Mouse (Mus musculus) macrophage (primary cell): Measurements from ENCODE around the gene Frg2f1. TPM values are rescaled to one million over a fixed set of nuclear protein-coding genes. Genes with fewer than 3 reads are reported as not detected.

ENCODE experiments used
- H3K27ac ChIP-seq: fragments of 350-480 bp; formaldehyde crosslinking; 2 replicates; pipeline ENCODE4 v1.9.0; 2021
- H3K36me3 ChIP-seq: fragments of 350-480 bp; formaldehyde crosslinking; 2 replicates; pipeline ENCODE4 v1.9.0; 2021; ENCODE audit errors: inconsistent target
- H3K4me3 ChIP-seq: fragments of 350-480 bp; formaldehyde crosslinking; 2 replicates; pipeline ENCODE4 v1.9.0; 2021; ENCODE audit errors: inconsistent target
- H3K79me2 ChIP-seq: fragments of 350-480 bp; formaldehyde crosslinking; 2 replicates; pipeline ENCODE4 v1.9.0; 2021; ENCODE audit errors: inconsistent target
- WGBS: methylation state at CpG from one replicate; pipeline ENCODE4 v1.1.7; 2026; ENCODE audit warnings: inconsistent platforms; ENCODE audit not compliant: missing documents; 5-methylcytosine and 5-hydroxymethylcytosine counted together
- polyA plus RNA-seq: library from polyadenylated mRNA; stranded (reverse); fragments of 250-400 nt; gene quantifications from 3 replicates; pipeline ENCODE4 v1.2.4, GENCODE M21; 2018; ENCODE audit warnings: inconsistent platforms

Frg2f1 gene
- polyA plus RNA-seq, 1 experiment from 2014 or later = 1.6 TPM

DNA sequence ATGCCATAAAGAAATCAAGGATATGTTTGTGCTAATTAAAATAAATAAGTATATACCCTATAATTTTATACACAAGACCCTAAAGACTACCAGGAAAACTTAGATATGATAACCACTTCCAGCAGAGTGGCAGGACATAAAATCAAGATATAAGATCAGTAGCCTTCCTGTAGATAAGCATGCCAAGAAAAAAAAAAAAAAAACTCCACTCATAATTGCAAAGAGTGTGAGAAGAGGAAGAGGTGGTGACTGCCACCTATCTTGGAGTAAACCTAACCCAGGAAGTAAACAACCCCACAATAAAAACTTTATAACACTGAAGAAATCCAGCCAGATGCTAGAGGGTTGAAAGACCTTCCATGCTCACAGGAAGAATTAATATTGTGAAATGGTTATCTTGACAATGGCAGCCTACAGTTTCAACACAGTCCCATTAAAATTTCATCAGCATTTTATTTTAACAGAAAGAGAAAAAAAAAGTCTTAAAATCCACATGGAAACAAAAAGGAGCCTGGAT, 12.9 kb downstream of the Frg2f1 start:
- Histone ChIP-seq H3K27ac (no peak overlapping the region), H3K4me3 (no peak overlapping the region), H3K79me2 (no peaks in the 10 kb centered on the region), H3K36me3 (no peaks in the 10 kb centered on the region)

DNA sequence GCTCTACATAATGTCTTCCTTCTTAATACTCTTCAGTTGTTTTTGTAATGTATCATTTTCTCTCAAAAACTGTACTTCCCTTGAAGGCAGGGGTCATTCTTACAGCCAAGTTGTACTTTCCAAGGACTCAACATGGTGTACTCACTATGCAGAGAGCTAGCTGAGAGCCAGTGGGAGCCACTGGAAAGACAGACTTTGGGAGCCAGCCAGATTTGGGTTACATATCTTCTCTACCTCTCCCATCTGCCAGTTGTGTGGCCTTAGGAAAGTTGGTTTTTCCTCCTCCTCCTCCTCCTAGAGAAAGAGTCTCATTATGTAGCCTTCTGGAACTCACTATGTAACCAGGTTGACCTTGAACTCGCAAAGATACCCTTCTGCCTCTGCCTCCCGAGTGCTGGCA, 14.9 kb downstream of the Frg2f1 start:
- Histone ChIP-seq H3K4me3 (no peak overlapping the region), H3K79me2 (no peaks in the 10 kb centered on the region), H3K36me3 (no peaks in the 10 kb centered on the region), H3K27ac (no peak overlapping the region)
- 100% methylated on average over 1 of the region's 2 CpGs for WGBS

DNA sequence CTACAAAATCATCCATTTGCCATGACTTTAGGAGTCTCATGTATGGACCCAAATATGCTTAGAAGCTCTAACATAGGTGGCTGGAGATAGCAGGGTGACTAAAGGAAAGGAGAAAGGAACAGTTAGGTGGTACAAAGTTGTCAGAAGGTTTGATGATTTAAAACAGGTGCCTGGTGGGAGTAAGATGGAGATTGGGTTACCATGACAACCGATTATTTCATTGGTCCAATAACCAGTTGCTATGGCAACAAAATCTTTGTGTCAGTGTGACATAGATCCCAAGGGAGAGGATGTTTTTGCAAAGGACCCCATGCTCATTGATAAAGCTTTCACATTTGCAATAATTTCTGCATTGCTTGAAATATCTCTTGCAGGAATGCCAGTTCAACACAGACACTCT, 15.3 kb downstream of the Frg2f1 start:
- 77% methylated on average over 1 of the region's 1 CpGs for WGBS
- Histone ChIP-seq H3K79me2 (no peaks in the 10 kb centered on the region), H3K27ac (no peak overlapping the region), H3K4me3 (no peak overlapping the region), H3K36me3 (no peaks in the 10 kb centered on the region)

DNA sequence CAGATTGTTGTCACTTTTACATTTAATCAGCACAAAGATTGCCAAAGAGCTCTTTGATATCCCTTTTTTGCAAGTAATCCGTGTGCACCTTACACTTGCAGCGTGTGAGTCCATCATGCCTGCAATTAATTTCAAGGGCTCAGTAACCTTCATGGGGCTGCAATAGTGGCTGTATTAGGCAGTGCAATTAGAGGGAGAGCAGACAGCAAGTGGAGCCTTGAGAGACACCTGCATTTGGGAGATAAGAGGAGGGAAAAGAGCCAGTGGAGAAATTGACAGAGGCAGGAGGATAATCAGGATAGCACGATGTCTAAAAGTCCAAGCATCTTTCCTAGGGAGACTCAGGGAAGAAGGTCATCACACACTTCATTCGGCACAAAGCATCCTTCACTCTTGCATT, 15.8 kb downstream of the Frg2f1 start:
- Histone ChIP-seq H3K4me3 (no peak overlapping the region), H3K36me3 (no peaks in the 10 kb centered on the region), H3K27ac (no peak overlapping the region), H3K79me2 (no peaks in the 10 kb centered on the region)
- WGBS = 90% methylated on average over 4 of the region's 4 CpGs

DNA sequence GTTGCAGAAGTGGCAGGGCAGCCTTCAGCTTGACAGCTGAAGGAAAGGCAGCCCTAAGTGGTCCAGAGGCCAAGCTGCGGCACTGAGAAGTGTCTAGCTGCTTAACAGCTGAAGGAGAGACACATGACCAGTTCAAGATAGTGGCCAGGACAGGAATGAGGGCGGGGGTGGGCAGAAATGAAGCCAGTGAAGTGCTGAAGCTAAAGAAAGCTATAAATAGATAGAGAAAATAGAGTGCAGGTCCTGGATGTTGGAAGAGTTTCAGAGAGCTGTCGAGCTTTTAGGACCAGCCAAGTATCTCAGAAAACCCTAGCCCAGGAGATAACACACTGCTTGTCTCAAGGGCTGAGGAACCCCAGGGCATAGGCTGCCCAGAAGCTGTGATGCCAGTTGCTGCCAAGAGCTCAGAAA, 26.6 kb downstream of the Frg2f1 start:
- WGBS = 65% methylated on average over 3 of the region's 3 CpGs
- Histone ChIP-seq H3K4me3 (no peak overlapping the region), H3K27ac (no peak overlapping the region), H3K79me2 (no peaks in the 10 kb centered on the region), H3K36me3 (no peaks in the 10 kb centered on the region)

DNA sequence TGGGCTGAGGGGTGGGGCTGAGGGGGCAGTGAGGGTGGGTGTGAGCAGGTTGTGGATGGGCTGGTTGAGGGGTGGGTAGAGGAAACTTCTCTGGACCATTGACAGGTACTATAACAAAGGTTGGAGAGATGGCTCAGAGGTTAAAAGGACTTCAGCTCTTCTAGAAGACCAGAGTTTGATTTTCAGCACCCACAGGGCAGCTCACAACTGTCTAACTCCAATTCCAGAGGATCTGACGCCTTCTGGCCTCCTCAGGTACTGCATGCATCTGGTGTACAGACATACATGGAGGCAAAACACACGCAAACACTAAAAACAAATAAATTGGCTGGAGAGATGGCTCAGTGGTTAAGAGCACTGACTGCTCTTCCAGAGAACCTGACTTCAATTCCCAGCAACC, 27.7 kb downstream of the Frg2f1 start:
- Histone ChIP-seq H3K36me3 (no peaks in the 10 kb centered on the region), H3K79me2 (no peaks in the 10 kb centered on the region), H3K4me3 (no peak overlapping the region), H3K27ac (no peak overlapping the region)
- 83% methylated on average over 2 of the region's 2 CpGs for WGBS

DNA sequence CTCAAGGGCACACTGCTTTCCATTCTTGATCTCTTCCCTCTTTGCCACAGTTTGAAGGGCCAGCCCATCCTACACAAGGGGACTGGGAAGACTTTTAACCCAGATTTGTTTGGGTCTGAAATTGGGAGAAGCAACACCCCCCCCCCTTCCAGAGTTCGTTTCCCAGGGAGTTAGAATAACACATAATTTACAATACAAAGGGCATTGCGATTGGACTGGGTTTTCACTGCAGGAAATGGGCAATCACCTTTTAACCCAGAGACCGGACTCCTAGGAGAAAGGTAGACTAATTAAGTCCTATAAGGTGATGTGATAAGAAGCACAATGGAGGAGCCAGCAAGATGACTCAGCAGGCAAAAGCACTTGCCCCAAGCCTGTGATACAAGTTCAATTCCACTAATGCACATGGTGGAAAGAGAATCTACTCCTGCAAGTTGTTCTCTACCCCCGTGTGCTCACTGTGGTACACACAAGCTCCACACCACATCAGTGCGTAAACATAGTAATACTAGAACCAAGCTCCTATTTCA, 40.9 kb downstream of the Frg2f1 start:
- no peaks in the 10 kb centered on the region for H3K79me2 ChIP-seq
- no peak overlapping the region for H3K4me3 ChIP-seq
- 68% methylated on average over 5 of the region's 5 CpGs for WGBS
- H3K27ac ChIP-seq = no peak overlapping the region
- H3K36me3 ChIP-seq = no peaks in the 10 kb centered on the region

DNA sequence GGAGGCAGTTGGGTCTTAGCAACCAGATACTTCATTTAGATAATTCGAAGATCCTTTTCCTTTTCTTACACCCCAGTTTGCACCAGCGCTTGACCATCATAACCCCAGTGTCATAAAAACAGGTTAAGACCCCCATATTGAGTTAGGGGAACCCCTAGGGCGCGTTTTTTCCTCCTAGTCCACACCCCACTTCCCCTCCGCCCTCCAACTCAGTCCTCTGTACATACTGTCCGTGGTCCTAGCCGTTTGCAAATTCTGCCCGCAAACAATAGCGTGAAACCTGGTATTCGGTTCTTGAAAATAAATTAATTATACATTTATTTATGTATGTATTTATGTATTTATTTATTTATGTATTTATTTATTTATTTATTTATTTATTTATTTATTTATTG, 46.4 kb downstream of the Frg2f1 start:
- no peaks in the 10 kb centered on the region for H3K36me3 ChIP-seq
- H3K79me2 ChIP-seq = no peaks in the 10 kb centered on the region
- WGBS = 43% methylated on average over 10 of the region's 10 CpGs
- H3K27ac ChIP-seq = no peak overlapping the region
- no peak overlapping the region for H3K4me3 ChIP-seq

DNA sequence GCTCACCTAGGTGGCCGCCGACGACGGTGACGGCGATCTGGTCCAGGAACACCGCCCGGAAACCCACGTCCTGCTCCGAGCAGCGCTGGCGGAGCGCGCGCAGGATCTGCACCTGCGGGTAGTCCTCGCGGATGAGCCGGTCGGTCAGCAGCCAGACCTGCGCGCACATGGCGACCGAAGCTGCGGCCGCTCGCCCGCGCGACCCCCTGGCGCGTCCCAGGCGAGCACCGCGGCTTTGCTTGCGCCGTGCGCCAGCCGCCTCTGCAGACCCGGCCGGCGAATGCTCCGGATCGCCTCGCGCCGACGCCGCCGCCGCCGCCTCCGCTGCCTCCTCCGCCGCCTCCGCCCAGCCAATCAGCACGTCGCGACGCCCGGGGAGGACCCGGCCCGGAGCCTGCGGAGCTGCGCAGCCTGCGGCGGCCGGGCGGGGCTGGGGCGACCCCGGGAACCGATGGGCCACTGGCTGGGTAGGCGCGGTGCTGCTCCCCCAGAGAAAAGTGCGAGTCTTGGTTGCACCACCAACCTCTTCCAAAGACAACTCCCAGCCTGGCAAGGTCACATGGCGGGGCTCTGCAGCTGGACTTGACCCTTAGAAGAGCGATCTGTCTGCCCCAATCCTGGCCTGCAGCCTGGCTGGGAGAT, 46.9 kb downstream of the Frg2f1 start, which contains the start of gene Rimkla:
TSS of gene Rimkla (minus strand) at position 338 of the 642 bp plus-strand sequence.
- Histone ChIP-seq H3K4me3 (no peak within 1 kb of the TSS), H3K79me2 (no peaks in the 10 kb centered on the region), H3K27ac (no peak within 1 kb of the TSS), H3K36me3 (no peaks in the 10 kb centered on the region)
- 0% methylated on average over 51 of the region's 77 CpGs for WGBS

DNA sequence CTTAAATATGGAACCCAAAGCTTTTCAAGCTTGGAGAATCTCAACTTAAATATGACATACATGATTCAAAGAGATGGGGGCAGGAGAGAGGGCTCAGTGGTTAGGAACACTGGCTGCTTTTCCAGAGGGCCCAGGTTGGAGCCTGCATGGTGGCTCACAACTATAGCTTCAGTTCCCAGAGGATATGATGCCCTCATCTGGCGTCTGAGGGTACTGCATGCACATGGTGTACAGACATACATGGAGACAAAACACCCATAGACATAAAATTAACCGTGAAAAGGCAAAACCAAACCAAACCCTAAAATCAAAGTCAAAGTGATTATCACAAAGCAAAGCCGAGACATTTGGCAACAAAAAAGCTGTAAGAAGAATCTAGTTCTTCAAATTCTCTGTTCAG, 48.5 kb downstream of the Frg2f1 start:
- no peaks in the 10 kb centered on the region for H3K79me2 ChIP-seq
- H3K4me3 ChIP-seq = no peak overlapping the region
- no peak overlapping the region for H3K27ac ChIP-seq
- WGBS = 84% methylated on average over 3 of the region's 3 CpGs
- no peaks in the 10 kb centered on the region for H3K36me3 ChIP-seq

DNA sequence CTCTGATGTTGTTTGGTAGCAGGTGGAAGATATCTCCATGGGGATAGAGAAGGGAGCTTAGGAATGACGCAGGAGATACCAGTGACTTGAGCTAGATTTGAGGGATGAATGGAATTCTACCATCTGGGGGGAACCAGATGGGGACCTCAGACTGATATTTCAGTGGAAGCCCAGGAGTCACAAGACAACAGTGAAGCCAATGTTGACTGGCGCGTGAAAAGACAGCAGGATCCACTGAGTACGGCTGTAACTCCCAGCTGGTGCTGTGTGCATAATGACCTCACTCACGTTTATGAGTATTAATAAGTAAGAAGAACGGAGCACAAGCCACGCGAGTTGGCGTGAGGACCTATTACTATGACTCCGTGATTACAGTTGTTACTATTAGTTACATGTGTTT, 49.7 kb downstream of the Frg2f1 start:
- no peaks in the 10 kb centered on the region for H3K79me2 ChIP-seq
- 95% methylated on average over 10 of the region's 10 CpGs for WGBS

DNA sequence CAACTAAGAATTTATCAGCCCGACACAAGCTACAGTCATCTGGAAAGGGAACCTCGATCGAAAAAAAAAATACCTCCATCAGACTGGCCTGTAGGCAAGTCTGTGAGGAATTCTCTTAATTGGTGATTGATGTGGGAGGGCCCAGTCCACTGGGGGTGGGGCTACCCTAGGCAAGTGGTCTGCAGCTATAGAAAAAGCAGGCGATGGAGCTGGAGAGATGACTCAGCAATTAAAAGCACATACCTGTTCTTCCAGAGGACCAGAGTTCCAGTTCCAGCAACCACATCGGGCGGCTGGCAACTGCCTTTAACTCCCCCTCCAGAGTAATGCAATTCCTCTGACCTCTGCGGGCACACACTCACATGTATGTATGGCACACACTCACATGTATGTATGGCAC, 54.4 kb downstream of the Frg2f1 start:
- Histone ChIP-seq H3K79me2 (no peaks in the 10 kb centered on the region), H3K27ac (no peak overlapping the region), H3K36me3 (no peaks in the 10 kb centered on the region), H3K4me3 (no peak overlapping the region)
- 70% methylated on average over 7 of the region's 7 CpGs for WGBS

More for the DNA sequence above, 49.7 kb downstream of the Frg2f1 start:
- Histone ChIP-seq H3K27ac (no peak overlapping the region), H3K36me3 (no peaks in the 10 kb centered on the region), H3K4me3 (no peak overlapping the region)

DNA sequence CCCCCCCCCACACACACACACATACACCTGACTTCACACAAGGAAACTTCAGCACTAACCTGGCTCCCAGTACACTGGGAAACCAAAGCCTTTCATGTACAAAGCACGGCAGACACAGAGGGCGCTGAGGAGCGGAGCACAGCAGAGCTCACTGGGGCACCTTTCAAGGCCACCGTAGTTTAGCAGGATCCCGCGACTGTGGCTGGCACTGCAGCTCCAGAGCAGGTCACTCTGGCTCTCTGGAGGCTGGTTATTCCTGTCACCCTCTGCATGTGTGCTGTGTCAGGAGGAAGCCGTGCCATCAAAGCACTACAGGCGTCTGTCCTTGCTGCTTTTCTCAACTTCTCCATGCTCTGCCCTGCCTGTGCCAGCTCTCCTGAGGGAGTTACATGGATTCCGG, 56.3 kb downstream of the Frg2f1 start:
- Histone ChIP-seq H3K27ac (no peak overlapping the region), H3K79me2 (no peaks in the 10 kb centered on the region), H3K4me3 (no peak overlapping the region), H3K36me3 (no peaks in the 10 kb centered on the region)
- WGBS = 45% methylated on average over 9 of the region's 9 CpGs
